ENCODE assay signal across 8 mouse cellular contexts in genomic region chr8:90829825-90830224, GRCm38 (mm10). TPM values are rescaled to one million over a fixed set of nuclear protein-coding genes. Genes with fewer than 3 reads are reported as not detected.
A peak's percentile ranks its signal among the peaks of the same experiment; 100 is the strongest.
DNase-seq lines count a peak whose midpoint lies in the region; ATAC-seq and TF ChIP-seq lines count a peak whose summit lies in the region.

No protein-coding gene starts in this region.

- H3K4me2 ChIP-seq in hindbrain, embryonic 11.5 days (replicated peaks; ENCODE audit: low read depth, low read length): no peak overlapping the region
- peak overlapping the region; percentile 93 for H3K4me2 ChIP-seq in hindbrain, embryonic 15.5 days
- peak overlapping the region; percentile 79; the same call in 1 of the 2 replicates for H3K4me2 ChIP-seq in midbrain, embryonic 13.5 days (replicated peaks)

- H3K36me3 ChIP-seq in hindbrain, embryonic 10.5 days: no peaks in the 10 kb centered on the region
- H3K36me3 ChIP-seq in hindbrain, embryonic 11.5 days (ENCODE audit: control insufficient read depth, insufficient read depth, low read length): no peaks in the 10 kb centered on the region
- no peaks in the 10 kb centered on the region for H3K36me3 ChIP-seq in G1E (replicated peaks)
- no peaks in the 10 kb centered on the region for H3K36me3 ChIP-seq in hindbrain, embryonic 15.5 days
- H3K36me3 ChIP-seq in midbrain, embryonic 13.5 days: no peaks in the 10 kb centered on the region

- 86% methylated on average over 1 of the region's 1 CpGs for WGBS in hindbrain, embryonic 10.5 days
- 85% methylated on average over 1 of the region's 1 CpGs for WGBS in hindbrain, embryonic 11.5 days
- WGBS in hindbrain, embryonic 15.5 days: 88% methylated on average over 1 of the region's 1 CpGs
- 92% methylated on average over 1 of the region's 1 CpGs for WGBS in midbrain, embryonic 13.5 days

- H3K27ac ChIP-seq in hindbrain, embryonic 10.5 days: peak overlapping the region; percentile 89; the same call in 1 of the 2 replicates
- no peak overlapping the region for H3K27ac ChIP-seq in hindbrain, embryonic 11.5 days (ENCODE audit: low read depth, low read length)
- no peak overlapping the region for H3K27ac ChIP-seq in hindbrain, embryonic 15.5 days (replicated peaks)
- H3K27ac ChIP-seq in midbrain, embryonic 13.5 days: no peak overlapping the region

- no peak for ATAC-seq in hindbrain, embryonic 11.5 days (ENCODE audit: low FRiP score)
- peak; percentile 66 for ATAC-seq in G1E (ENCODE audit: extremely low read depth, insufficient number of reproducible peaks, low FRiP score, poor library complexity, severe bottlenecking)
- ATAC-seq in hindbrain, embryonic 15.5 days (ENCODE audit: low FRiP score, low read depth): no peak
- no peak for ATAC-seq in midbrain, embryonic 13.5 days

- H3K4me1 ChIP-seq in hindbrain, embryonic 10.5 days (replicated peaks): peaks cover 46% of the 10 kb centered on the region
- H3K4me1 ChIP-seq in hindbrain, embryonic 11.5 days (replicated peaks; ENCODE audit: control insufficient read depth, insufficient read depth, low read length): 0 out of 2 replicates have a peak, but pooled peaks cover 3% of the 10 kb centered on the region
- peaks cover 40% of the 10 kb centered on the region for H3K4me1 ChIP-seq in G1E (ENCODE audit: insufficient read depth, low read depth, low read length)
- H3K4me1 ChIP-seq in hindbrain, embryonic 15.5 days (replicated peaks): peaks cover 21% of the 10 kb centered on the region
- peaks cover 21% of the 10 kb centered on the region for H3K4me1 ChIP-seq in midbrain, embryonic 13.5 days (replicated peaks)

- H3K9ac ChIP-seq in hindbrain, embryonic 11.5 days (ENCODE audit: low read depth, low read length): no peak overlapping the region
- H3K9ac ChIP-seq in hindbrain, embryonic 15.5 days: no peak overlapping the region
- no peak overlapping the region for H3K9ac ChIP-seq in midbrain, embryonic 13.5 days (replicated peaks)

- no peaks in the 10 kb centered on the region for H3K9me3 ChIP-seq in hindbrain, embryonic 10.5 days
- no peaks in the 10 kb centered on the region for H3K9me3 ChIP-seq in hindbrain, embryonic 11.5 days (ENCODE audit: control insufficient read depth, low read length)
- no peaks in the 10 kb centered on the region for H3K9me3 ChIP-seq in G1E (replicated peaks)
- no peaks in the 10 kb centered on the region for H3K9me3 ChIP-seq in hindbrain, embryonic 15.5 days
- no peaks in the 10 kb centered on the region for H3K9me3 ChIP-seq in midbrain, embryonic 13.5 days

- no peak for TF ChIP-seq CTCF in G1E (IDR thresholded peaks at IDR 0.05; ENCODE audit: low read depth, low read length)

- no peaks in the 10 kb centered on the region for H3K27me3 ChIP-seq in hindbrain, embryonic 10.5 days (ENCODE audit: insufficient read depth, poor library complexity, severe bottlenecking)
- no peaks in the 10 kb centered on the region for H3K27me3 ChIP-seq in hindbrain, embryonic 11.5 days (ENCODE audit: control insufficient read depth, insufficient read depth, low read length)
- H3K27me3 ChIP-seq in G1E (ENCODE audit: insufficient read depth, low read length): no peaks in the 10 kb centered on the region
- no peaks in the 10 kb centered on the region for H3K27me3 ChIP-seq in hindbrain, embryonic 15.5 days
- H3K27me3 ChIP-seq in midbrain, embryonic 13.5 days: no peaks in the 10 kb centered on the region

- DNase-seq in hindbrain, embryonic 10.5 days (ENCODE audit: low spot score): no peak
- no peak for DNase-seq in hindbrain, embryonic 11.5 days (ENCODE audit: low spot score)
- peak; percentile 20 for DNase-seq in G1E (ENCODE audit: low spot score)
- no peak for DNase-seq in right cerebral cortex, postnatal 4 days
- no peak for DNase-seq in right cerebral cortex, adult 18-20 months
- DNase-seq in layer of hippocampus, postnatal 25 days (ENCODE audit: extremely low spot score in 1 of 2, low spot score in 1 of 2): no peak

- H3K4me3 ChIP-seq in hindbrain, embryonic 10.5 days: peak overlapping the region; percentile 56; the same call in 1 of the 2 replicates
- H3K4me3 ChIP-seq in hindbrain, embryonic 11.5 days (ENCODE audit: low read depth, low read length): no peak overlapping the region
- peak overlapping the region; percentile 73; the same call in 1 of the 2 replicates for H3K4me3 ChIP-seq in G1E (ENCODE audit: low read depth, low read length)
- H3K4me3 ChIP-seq in hindbrain, embryonic 15.5 days: 0 out of 2 replicates have a peak overlapping the region, but pooled peaks have one; percentile 60
- no peak overlapping the region for H3K4me3 ChIP-seq in midbrain, embryonic 13.5 days (replicated peaks)

RNA-seq across cellular contexts. Expression of gene Chd9, which starts 1.7 kb away (rescaled TPM):
- polyA plus RNA-seq in hindbrain, embryonic 10.5 days (2016; fragmentation: Nextera tagmentation; extraction: Ambion mirVana): 38.0 and 40.2 TPM in 2 replicates
- 51.2 and 72.5 TPM in 2 replicates for polyA plus RNA-seq in hindbrain, embryonic 11.5 days (2014; fragmentation: Nextera tagmentation; extraction: Ambion mirVana)
- total RNA-seq in G1E (2014; fragmentation: Nextera tagmentation) (85.3 and 107 TPM in 2 replicates), G1E (2017) (26.7 and 26.9 TPM in 2 replicates)
- 1.6 and 2.0 TPM in 2 replicates for polyA plus RNA-seq in G1E (2012)
- polyA plus RNA-seq in hindbrain, embryonic 15.5 days (2015; fragmentation: Nextera tagmentation; extraction: Ambion mirVana): 94.7 and 100 TPM in 2 replicates
- 61.1 and 69.6 TPM in 2 replicates for polyA plus RNA-seq in midbrain, embryonic 13.5 days (2015; fragmentation: Nextera tagmentation; extraction: Ambion mirVana)
- total RNA-seq in layer of hippocampus, postnatal 25 days (2021): 100 to 1,000 TPM; 236 to 287 TPM

RNA-seq across cellular contexts. Expression of gene Gm19935, which starts 12.6 kb away (rescaled TPM):
- 0.16 and 0.73 TPM in 2 replicates for polyA plus RNA-seq in hindbrain, embryonic 10.5 days (2016; fragmentation: Nextera tagmentation; extraction: Ambion mirVana)
- 0.25 and 0.59 TPM in 2 replicates for polyA plus RNA-seq in hindbrain, embryonic 11.5 days (2014; fragmentation: Nextera tagmentation; extraction: Ambion mirVana)
- total RNA-seq in G1E (2014; fragmentation: Nextera tagmentation): not detected in 2 replicates
- not detected in 2 replicates for total RNA-seq in G1E (2017)
- polyA plus RNA-seq in G1E (2012): not detected in 2 replicates
- polyA plus RNA-seq in hindbrain, embryonic 15.5 days (2015; fragmentation: Nextera tagmentation; extraction: Ambion mirVana): 3.7 and 3.8 TPM in 2 replicates
- polyA plus RNA-seq in midbrain, embryonic 13.5 days (2015; fragmentation: Nextera tagmentation; extraction: Ambion mirVana): not detected in 2 replicates
- 1 to 10 TPM; 1.9 to 2.0 TPM for total RNA-seq in layer of hippocampus, postnatal 25 days (2021)

Comparison
In these comparisons a context has a peak if more than half of its experiments do, and no peak if none do; other contexts are left out.
1. H3K4me3 ChIP-seq: peak in hindbrain, embryonic 10.5 days (single experiment), G1E (single experiment) and hindbrain, embryonic 15.5 days (single experiment); none in hindbrain, embryonic 11.5 days (single experiment) and midbrain, embryonic 13.5 days (single experiment).
2. RNA of gene Chd9, which starts 1.7 kb away (polyA plus RNA-seq): 94.7 to 100 TPM in hindbrain, embryonic 15.5 days, 51.2 to 72.5 TPM in hindbrain, embryonic 11.5 days, 61.1 to 69.6 TPM in midbrain, embryonic 13.5 days and 38.0 to 40.2 TPM in hindbrain, embryonic 10.5 days; 1.6 to 2.0 TPM in G1E; every median in the first group is over 10 times any median in the second.